Mouse (Mus musculus) hindbrain, embryonic 12.5 days (tissue): Measurements from ENCODE around the gene Tbc1d10c. TPM values are rescaled to one million over a fixed set of nuclear protein-coding genes. Genes with fewer than 3 reads are reported as not detected.
"Not testable (repeated sequence)": the region's sequence is repeated elsewhere in the genome, so short reads cannot be mapped to it uniquely, and the experiment has no call there.

Source experiments
- ATAC-seq: fragments of 200-750 bp; cut with Nextera tagmentation; 2 replicates; pipeline ENCODE4 v1.8.0; 2017; ENCODE audit warnings: moderate TSS enrichment; ENCODE audit not compliant: low FRiP score
- H3K27ac ChIP-seq: fragments of 300-500 bp; sonication (generic); 2 replicates; pipeline ENCODE4 v1.5.1; 2016; ENCODE audit warnings: mild to moderate bottlenecking
- H3K27me3 ChIP-seq: fragments of 300-500 bp; sonication (generic); 2 replicates; pipeline ENCODE4 v1.6.1; 2016; ENCODE audit warnings: mild to moderate bottlenecking
- H3K36me3 ChIP-seq: fragments of 300-500 bp; sonication (generic); 2 replicates; pipeline ENCODE4 v1.6.1; 2016; ENCODE audit warnings: mild to moderate bottlenecking
- H3K4me1 ChIP-seq: fragments of 300-500 bp; sonication (generic); 2 replicates; pipeline ENCODE4 v1.6.1; 2016
- H3K4me2 ChIP-seq: fragments of 300-500 bp; sonication (generic); replicated peaks from 2 replicates; pipeline ENCODE4 v1.6.1; 2016; ENCODE audit warnings: mild to moderate bottlenecking
- H3K4me3 ChIP-seq: fragments of 300-500 bp; sonication (generic); 2 replicates; pipeline ENCODE4 v1.5.1; 2016; ENCODE audit warnings: mild to moderate bottlenecking
- H3K9ac ChIP-seq: fragments of 300-500 bp; sonication (generic); 2 replicates; pipeline ENCODE4 v1.6.1; 2016; ENCODE audit warnings: mild to moderate bottlenecking, moderate library complexity
- H3K9me3 ChIP-seq: fragments of 300-500 bp; sonication (generic); replicated peaks from 2 replicates; pipeline ENCODE4 v1.6.1; 2016; ENCODE audit warnings: mild to moderate bottlenecking
- WGBS: fragments of 180-500 bp; shearing (Covaris S2); methylation state at CpG from one replicate; pipeline ENCODE4 v1.1.7; 2016; 5-methylcytosine and 5-hydroxymethylcytosine counted together
- microRNA-seq: library from miRNA; unstranded; fragments of <30 nt; microRNA quantifications from one replicate; pipeline ENCODE4, GENCODE M21; 2017
- polyA plus RNA-seq: library from polyadenylated mRNA; unstranded; fragments of >200 nt; fragmentation: Nextera tagmentation; extraction: Ambion mirVana; gene quantifications from 2 replicates; pipeline ENCODE4 v1.2.1, GENCODE M21; 2016

Tbc1d10c gene
- polyA plus RNA-seq, 1 experiment from 2014 or later = 0.58 TPM

DNA sequence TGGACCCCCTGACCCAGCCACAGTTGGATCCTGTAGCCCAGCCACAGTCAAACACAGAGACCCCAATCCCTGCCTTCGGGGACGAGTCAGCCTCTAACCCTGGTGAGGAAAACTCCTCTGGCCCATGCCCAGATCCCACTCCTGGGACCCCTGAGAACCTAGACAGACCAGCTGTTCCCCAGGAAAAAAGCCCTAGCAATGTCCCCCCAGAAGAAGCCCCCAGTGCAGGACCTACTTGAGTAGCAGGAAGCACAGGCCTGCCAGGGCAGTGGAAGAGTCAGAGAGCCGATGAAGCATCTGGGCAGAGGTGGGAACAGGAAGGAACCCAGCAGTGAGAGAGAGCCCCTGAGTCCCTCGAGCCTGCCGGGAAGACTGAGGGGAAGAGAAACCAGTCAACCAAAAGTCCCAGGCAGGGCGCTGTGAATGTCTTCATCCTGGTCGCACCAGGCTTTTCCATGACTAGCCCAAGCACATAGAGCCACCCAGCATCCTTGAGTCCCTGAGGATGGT lies 47.3 kb downstream of the Tbc1d10c start, which contains the start of gene Cabp4:
TSS of gene Cabp4 (minus strand) at position 275 of the 510 bp plus-strand sequence.
- Histone ChIP-seq H3K9me3 (no peaks in the 10 kb centered on the region), H3K4me2 (no peak within 1 kb of the TSS), H3K4me1 (peaks cover 8% of the 10 kb centered on the region), H3K27ac (no peak within 1 kb of the TSS), H3K4me3 (no peak within 1 kb of the TSS), H3K36me3 (no peaks in the 10 kb centered on the region), H3K9ac (no peak within 1 kb of the TSS), H3K27me3 (no peaks in the 10 kb centered on the region)
- no peak for ATAC-seq
- WGBS = 82% methylated on average over 7 of the region's 7 CpGs

DNA sequence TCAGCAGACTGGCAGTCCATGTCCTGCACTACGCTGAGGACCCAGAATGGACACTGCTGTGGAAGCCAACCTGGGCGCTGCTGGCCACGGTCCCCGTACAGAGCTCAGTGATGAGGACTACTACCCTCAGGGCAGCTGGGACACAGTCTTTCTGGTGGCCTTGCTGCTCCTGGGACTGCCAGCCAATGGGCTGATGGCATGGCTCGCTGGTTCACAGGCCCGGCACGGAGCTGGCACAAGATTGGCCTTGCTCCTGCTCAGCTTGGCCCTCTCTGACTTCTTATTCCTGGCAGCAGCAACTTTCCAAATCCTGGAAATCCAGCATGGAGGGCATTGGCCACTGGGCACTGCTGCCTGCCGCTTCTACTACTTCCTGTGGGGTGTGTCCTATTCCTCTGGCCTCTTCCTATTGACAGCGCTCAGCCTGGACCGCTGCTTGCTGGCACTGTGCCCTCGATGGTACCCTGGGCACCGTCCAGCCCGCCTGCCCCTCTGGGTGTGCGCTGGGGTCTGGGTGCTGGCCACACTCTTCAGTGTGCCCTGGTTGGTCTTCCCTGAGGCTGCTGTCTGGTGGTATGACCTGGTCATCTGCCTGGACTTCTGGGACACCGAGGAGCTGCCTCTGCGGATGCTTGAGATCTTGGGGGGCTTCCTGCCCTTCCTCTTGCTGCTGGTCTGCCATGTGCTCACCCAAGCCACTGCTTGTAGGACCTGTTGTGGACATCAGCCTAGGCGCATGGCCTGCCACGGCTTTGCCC lies 48.5 kb downstream of the Tbc1d10c start:
- no peak for ATAC-seq
- Histone ChIP-seq H3K9ac (no peak overlapping the region), H3K4me2 (no peak overlapping the region), H3K27ac (no peak overlapping the region), H3K27me3 (no peaks in the 10 kb centered on the region), H3K36me3 (no peaks in the 10 kb centered on the region), H3K4me1 (peaks cover 2% of the 10 kb centered on the region), H3K9me3 (no peaks in the 10 kb centered on the region), H3K4me3 (no peak overlapping the region)
- WGBS = 93% methylated on average over 18 of the region's 18 CpGs

DNA sequence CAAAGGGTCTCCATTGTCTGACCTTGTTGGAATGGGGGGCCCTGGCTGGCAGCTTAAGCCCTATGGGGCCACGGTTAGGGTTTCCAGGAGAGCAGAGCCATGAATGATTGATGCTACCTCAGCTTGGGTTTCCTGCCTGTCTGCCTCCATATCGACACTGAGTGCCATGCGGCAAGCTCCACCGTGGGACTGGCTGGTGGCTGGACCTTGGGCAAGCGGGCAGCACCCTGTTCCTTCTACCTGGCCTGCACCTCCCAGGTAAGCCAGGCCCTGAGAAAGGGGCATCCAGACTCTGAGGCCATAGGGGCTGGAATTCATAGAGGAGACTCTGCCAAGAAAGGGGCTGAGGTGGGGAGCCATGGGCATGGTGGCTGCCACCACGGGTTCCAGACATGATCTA lies 50.9 kb downstream of the Tbc1d10c start:
- Histone ChIP-seq H3K9me3 (no peaks in the 10 kb centered on the region), H3K27ac (no peak overlapping the region), H3K27me3 (no peaks in the 10 kb centered on the region), H3K4me3 (no peak overlapping the region), H3K36me3 (no peaks in the 10 kb centered on the region), H3K4me1 (no peaks in the 10 kb centered on the region), H3K4me2 (no peak overlapping the region), H3K9ac (no peak overlapping the region)
- ATAC-seq = no peak
- 84% methylated on average over 6 of the region's 6 CpGs for WGBS

DNA sequence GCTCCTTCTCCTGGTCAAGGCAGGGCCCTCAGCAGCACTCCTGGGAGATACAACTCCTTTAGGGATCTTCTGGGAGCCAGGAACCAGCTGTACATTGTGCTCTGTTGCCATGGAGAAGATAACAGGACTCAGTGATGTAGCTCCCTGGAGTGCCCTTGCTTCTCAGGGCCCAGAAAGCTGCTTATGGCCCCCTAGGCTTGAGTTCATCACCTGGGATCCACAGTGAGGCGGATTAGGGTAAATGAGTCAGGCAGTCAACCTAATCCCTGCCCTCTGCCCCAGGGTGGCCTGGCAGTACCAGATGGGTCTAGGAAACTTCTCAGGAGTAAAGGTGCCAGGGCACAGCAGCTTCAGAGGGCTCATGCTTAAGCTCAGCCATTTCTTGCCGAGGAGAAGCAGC lies 51.6 kb downstream of the Tbc1d10c start, which contains the start of gene Gpr152:
TSS of gene Gpr152 (plus strand) at position 342 of the 400 bp plus-strand sequence.
- 75% methylated on average over 2 of the region's 2 CpGs for WGBS
- H3K27ac ChIP-seq = no peak within 1 kb of the TSS

DNA sequence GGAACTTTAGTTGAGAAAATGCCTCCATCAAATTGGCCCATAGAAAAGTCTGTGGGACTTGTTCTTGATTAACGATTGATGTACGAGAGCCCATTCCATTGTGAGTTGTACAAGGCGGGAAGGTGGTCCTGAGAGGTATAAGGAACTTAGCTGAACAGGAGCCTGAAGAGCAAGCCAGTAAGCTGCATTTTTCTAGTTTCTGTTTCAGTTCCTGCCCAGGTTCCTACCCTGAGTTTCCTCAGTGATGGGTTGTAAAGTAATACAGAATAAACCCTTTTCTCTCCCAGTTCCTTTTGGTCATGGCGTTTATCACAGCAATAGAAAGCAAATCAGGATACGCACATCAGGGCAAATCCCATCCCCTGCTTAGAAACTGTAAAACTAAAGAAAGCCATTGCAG lies 53.2 kb downstream of the Tbc1d10c start:
- Histone ChIP-seq H3K36me3 (peaks cover 6% of the 10 kb centered on the region; the same call in 1 of the 2 replicates), H3K27me3 (no peaks in the 10 kb centered on the region), H3K4me2 (no peak overlapping the region), H3K27ac (no peak overlapping the region), H3K9ac (no peak overlapping the region), H3K9me3 (no peaks in the 10 kb centered on the region), H3K4me1 (no peaks in the 10 kb centered on the region), H3K4me3 (no peak overlapping the region)
- ATAC-seq = no peak
- 84% methylated on average over 5 of the region's 5 CpGs for WGBS

More for the DNA sequence above, 51.6 kb downstream of the Tbc1d10c start, which contains the start of gene Gpr152:
- Histone ChIP-seq H3K36me3 (no peaks in the 10 kb centered on the region), H3K27me3 (no peaks in the 10 kb centered on the region), H3K9ac (0 out of 2 replicates have a peak within 1 kb of the TSS, but pooled peaks have one; percentile 8), H3K4me1 (no peaks in the 10 kb centered on the region), H3K4me3 (no peak within 1 kb of the TSS), H3K9me3 (no peaks in the 10 kb centered on the region), H3K4me2 (no peak within 1 kb of the TSS)
- ATAC-seq = no peak

DNA sequence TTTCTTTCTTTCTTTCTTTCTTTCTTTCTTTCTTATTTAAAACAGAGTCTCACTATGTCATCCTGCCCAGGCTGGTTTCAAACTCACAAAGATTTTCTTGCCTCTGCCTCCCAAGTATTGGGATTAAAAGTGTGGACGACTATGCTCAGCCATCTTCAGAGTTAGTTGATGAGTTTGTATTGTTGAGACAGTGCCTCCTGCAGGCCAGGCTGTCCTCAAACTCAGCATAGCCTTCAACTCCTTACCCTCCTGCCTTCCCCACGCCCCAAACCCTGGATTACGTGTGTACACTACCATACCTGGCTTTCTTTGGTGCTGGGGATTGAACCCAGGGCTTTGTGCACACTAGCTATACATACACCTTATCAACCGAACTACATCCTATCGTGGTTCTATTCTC lies 54.6 kb downstream of the Tbc1d10c start:
- Histone ChIP-seq H3K27ac (no peak overlapping the region), H3K4me2 (no peak overlapping the region), H3K9me3 (no peaks in the 10 kb centered on the region), H3K4me3 (no peak overlapping the region), H3K9ac (no peak overlapping the region), H3K36me3 (peaks cover 19% of the 10 kb centered on the region), H3K4me1 (no peaks in the 10 kb centered on the region), H3K27me3 (no peaks in the 10 kb centered on the region)
- WGBS = 80% methylated on average over 5 of the region's 5 CpGs
- ATAC-seq = no peak

DNA sequence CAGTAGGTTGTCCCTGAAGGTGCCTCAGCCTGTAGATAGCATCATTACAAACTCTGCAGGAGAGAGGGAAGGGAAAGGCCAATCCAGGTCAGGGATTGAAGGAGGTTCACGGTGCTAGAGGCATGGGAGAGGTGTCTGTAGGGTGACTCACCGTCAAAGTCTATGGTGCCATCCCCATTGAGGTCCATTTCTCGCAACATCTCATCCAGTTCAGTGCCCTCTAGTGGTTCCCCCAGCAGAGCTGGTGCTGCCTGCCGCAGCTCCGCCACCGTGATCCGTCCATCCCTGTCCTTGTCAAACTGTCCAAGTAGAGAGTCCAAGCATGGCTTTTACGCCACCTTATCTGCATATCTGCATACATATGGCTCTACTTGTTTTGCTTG lies 55.1 kb downstream of the Tbc1d10c start:
- H3K9me3 ChIP-seq, H3K27me3 ChIP-seq, H3K9ac ChIP-seq, H3K27ac ChIP-seq, H3K4me1 ChIP-seq, ATAC-seq, H3K4me2 ChIP-seq, H3K4me3 ChIP-seq: not testable (repeated sequence)
- 20% methylated on average over 8 of the region's 8 CpGs for WGBS
- peaks cover 24% of the 10 kb centered on the region for H3K36me3 ChIP-seq

DNA sequence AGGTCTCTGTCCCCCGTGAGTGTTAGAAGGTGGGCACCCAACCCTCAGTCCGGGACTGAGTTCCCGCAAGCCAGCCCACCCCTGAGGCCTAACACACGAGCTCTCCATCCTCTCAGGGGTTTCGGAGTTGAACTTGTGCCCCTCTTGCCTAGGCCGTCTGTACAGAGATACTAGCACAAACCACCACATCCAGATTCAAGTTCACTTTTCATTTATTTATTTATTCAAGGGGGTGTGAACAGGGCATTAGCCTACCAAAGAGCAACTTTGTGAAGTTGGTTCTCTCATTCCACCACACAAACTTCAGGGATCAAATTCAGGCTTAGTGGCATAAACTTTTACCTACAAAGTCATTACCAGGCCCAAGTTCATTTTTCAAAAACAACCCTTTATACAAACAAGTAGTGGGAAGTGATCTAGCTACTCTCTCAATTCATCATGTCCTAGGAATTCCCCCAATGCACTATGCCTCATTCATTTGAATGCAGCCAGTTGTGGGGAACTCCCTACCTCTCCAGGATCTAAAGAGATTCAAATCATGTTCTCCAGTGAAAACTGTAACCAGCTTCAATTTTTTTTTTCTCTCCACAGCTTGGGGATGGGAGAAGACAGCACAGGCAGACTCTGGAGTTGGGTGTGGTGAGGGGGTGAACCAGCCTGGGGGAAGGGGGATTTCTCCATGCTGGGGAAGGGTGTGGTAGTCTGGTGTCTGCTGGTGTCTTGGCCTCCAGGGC lies 55.7 kb downstream of the Tbc1d10c start:
- ATAC-seq, H3K4me1 ChIP-seq, H3K9me3 ChIP-seq, H3K27me3 ChIP-seq, H3K27ac ChIP-seq, H3K4me2 ChIP-seq, H3K4me3 ChIP-seq, H3K9ac ChIP-seq: not testable (repeated sequence)
- peaks cover 29% of the 10 kb centered on the region for H3K36me3 ChIP-seq
- WGBS = 82% methylated on average over 6 of the region's 6 CpGs

DNA sequence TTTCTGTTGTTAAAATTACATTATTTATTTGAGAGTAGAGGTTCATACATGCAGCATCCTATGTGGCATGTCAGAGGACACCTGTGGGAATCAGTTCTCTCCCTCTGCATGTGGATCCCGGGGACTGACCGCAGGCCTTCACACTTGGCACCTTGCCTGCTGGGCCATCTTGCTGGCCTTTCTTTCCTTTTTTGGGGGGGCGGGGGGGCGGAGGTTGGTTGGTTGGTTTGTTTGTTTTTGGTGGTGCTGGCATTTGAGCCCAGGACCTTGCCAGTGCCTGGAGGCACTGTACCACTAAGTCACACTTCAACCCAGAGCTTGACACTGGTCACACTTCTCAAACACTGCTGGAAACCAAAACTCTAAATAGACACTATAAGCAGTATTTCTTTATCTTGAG lies 56.7 kb downstream of the Tbc1d10c start:
- H3K36me3 ChIP-seq = peaks cover 38% of the 10 kb centered on the region
- H3K4me2 ChIP-seq = no peak overlapping the region
- ATAC-seq = no peak
- no peak overlapping the region for H3K27ac ChIP-seq
- H3K9me3 ChIP-seq = no peaks in the 10 kb centered on the region
- no peaks in the 10 kb centered on the region for H3K27me3 ChIP-seq
- H3K4me3 ChIP-seq = no peak overlapping the region
- no peaks in the 10 kb centered on the region for H3K4me1 ChIP-seq
- no peak overlapping the region for H3K9ac ChIP-seq
- WGBS = 85% methylated on average over 4 of the region's 4 CpGs

Small RNA genes lying within 50 kb of the gene (microRNA-seq; reads per million reads assigned to microRNA genes)
- not detected for gene Gm26115

Other genes with a start within 250 kb of the Tbc1d10c start
- not detected in 2 replicates for gene Aldh3b3, start 232.6 kb downstream of the Tbc1d10c start, polyA plus RNA-seq
- 0.96 and 1.2 TPM in 2 replicates for gene Aldh3b2, start 219.0 kb downstream of the Tbc1d10c start, polyA plus RNA-seq
- gene Acy3, start 204.7 kb downstream of the Tbc1d10c start, polyA plus RNA-seq = 2.4 and 2.6 TPM in 2 replicates
- gene Tbx10, start 198.5 kb downstream of the Tbc1d10c start, polyA plus RNA-seq = 0.35 and 0.47 TPM in 2 replicates
- 18.7 and 18.9 TPM in 2 replicates for gene Nudt8, start 190.7 kb downstream of the Tbc1d10c start, polyA plus RNA-seq
- 3.2 and 4.2 TPM in 2 replicates for gene Gm49405, start 190.7 kb downstream of the Tbc1d10c start, polyA plus RNA-seq
- 4.4 and 5.8 TPM in 2 replicates for gene Doc2g, start 188.0 kb downstream of the Tbc1d10c start, polyA plus RNA-seq
- gene Ndufv1, start 178.5 kb downstream of the Tbc1d10c start, polyA plus RNA-seq = 187 and 188 TPM in 2 replicates
- 357 and 360 TPM in 2 replicates for gene Gstp1, start 153.3 kb downstream of the Tbc1d10c start, polyA plus RNA-seq
- gene Gstp2, start 145.3 kb downstream of the Tbc1d10c start, polyA plus RNA-seq = 1.5 and 8.3 TPM in 2 replicates
- not detected in 2 replicates for gene Gstp3, start 131.7 kb downstream of the Tbc1d10c start, polyA plus RNA-seq
- gene Cabp2, start 109.7 kb downstream of the Tbc1d10c start, polyA plus RNA-seq = not detected in 2 replicates
- gene Cdk2ap2, start 94.1 kb downstream of the Tbc1d10c start, polyA plus RNA-seq = 65.6 and 76.9 TPM in 2 replicates
- gene Pitpnm1, start 91.3 kb downstream of the Tbc1d10c start, polyA plus RNA-seq = 19.6 and 24.4 TPM in 2 replicates
- 68.8 and 71.3 TPM in 2 replicates for gene Aip, start 65.4 kb downstream of the Tbc1d10c start, polyA plus RNA-seq
- 0.05 TPM in 1 of 2 replicates, not detected in the other for gene Gpr152, start 51.5 kb downstream of the Tbc1d10c start, polyA plus RNA-seq
- gene Cabp4, start 47.3 kb downstream of the Tbc1d10c start, polyA plus RNA-seq = 0.16 and 0.39 TPM in 2 replicates
- 128 and 131 TPM in 2 replicates for gene Coro1b, start 42.7 kb downstream of the Tbc1d10c start, polyA plus RNA-seq
- 1.0 and 1.2 TPM in 2 replicates for gene Ptprcap, start 37.7 kb downstream of the Tbc1d10c start, polyA plus RNA-seq
- 64.8 and 68.2 TPM in 2 replicates for gene Rps6kb2, start 27.9 kb downstream of the Tbc1d10c start, polyA plus RNA-seq
- gene Carns1, start 15.8 kb downstream of the Tbc1d10c start, polyA plus RNA-seq = 4.7 and 5.0 TPM in 2 replicates
- 662 and 684 TPM in 2 replicates for gene Ppp1ca, start 781 bp upstream of the Tbc1d10c start, polyA plus RNA-seq
- 30.5 and 31.2 TPM in 2 replicates for gene Rad9a, start 10.4 kb upstream of the Tbc1d10c start, polyA plus RNA-seq
- gene Clcf1, start 23.0 kb upstream of the Tbc1d10c start, polyA plus RNA-seq = 2.1 and 2.8 TPM in 2 replicates
- not detected in 2 replicates for gene AC109138.7, start 23.1 kb upstream of the Tbc1d10c start, polyA plus RNA-seq
- gene Pold4, start 40.6 kb upstream of the Tbc1d10c start, polyA plus RNA-seq = 16.2 and 17.2 TPM in 2 replicates
- 10.1 and 10.4 TPM in 2 replicates for gene Ssh3, start 77.9 kb upstream of the Tbc1d10c start, polyA plus RNA-seq
- gene Ankrd13d, start 91.9 kb upstream of the Tbc1d10c start, polyA plus RNA-seq = 17.5 and 22.1 TPM in 2 replicates
- 21.8 and 22.0 TPM in 2 replicates for gene Grk2, start 114.9 kb upstream of the Tbc1d10c start, polyA plus RNA-seq
- gene Kdm2a, start 207.0 kb upstream of the Tbc1d10c start, polyA plus RNA-seq = 59.7 TPM in 2 replicates
- gene Rhod, start 248.1 kb upstream of the Tbc1d10c start, polyA plus RNA-seq = 15.3 and 16.4 TPM in 2 replicates